Mouse (Mus musculus): Measurements from ENCODE around the gene Rpl13a.

GRCm38 (mm10) chr7:45147899-45148298 is 19.3 kb upstream of the Rpl13a start:
- no peak for TF ChIP-seq POLR2A (IDR thresholded peaks at IDR 0.05; ENCODE audit: borderline replicate concordance, extremely low read depth, insufficient read depth, insufficient read length, poor library complexity, severe bottlenecking)
- TF ChIP-seq CTCF (IDR thresholded peaks at IDR 0.05; ENCODE audit: borderline replicate concordance, extremely low read depth, insufficient read depth, insufficient read length): no peak
